Mouse (Mus musculus): ENCODE measurements around the gene Tspan9. TPM values are rescaled to one million over a fixed set of nuclear protein-coding genes. Genes with fewer than 3 reads are reported as not detected.

Tspan9 gene
- total RNA-seq (2021), result 100 to 1,000 TPM; 105 to 126 TPM
- long read RNA-seq, experiment 1, transcript Tspan9-201 (9 exons, 1,405 nt), result major isoform, 12 of 161 reads
- long read RNA-seq, experiment 1, partial matches to known transcripts, result 9 of 161 reads
- long read RNA-seq, experiment 1, other reads (novel, unspliced or antisense), result 140 of 161 reads
- long read RNA-seq, experiment 2, transcript Tspan9-201 (9 exons, 1,405 nt), result major isoform, 7 of 130 reads
- long read RNA-seq, experiment 2, partial matches to known transcripts, result 9 of 130 reads
- long read RNA-seq, experiment 2, other reads (novel, unspliced or antisense), result 114 of 130 reads

DNA sequence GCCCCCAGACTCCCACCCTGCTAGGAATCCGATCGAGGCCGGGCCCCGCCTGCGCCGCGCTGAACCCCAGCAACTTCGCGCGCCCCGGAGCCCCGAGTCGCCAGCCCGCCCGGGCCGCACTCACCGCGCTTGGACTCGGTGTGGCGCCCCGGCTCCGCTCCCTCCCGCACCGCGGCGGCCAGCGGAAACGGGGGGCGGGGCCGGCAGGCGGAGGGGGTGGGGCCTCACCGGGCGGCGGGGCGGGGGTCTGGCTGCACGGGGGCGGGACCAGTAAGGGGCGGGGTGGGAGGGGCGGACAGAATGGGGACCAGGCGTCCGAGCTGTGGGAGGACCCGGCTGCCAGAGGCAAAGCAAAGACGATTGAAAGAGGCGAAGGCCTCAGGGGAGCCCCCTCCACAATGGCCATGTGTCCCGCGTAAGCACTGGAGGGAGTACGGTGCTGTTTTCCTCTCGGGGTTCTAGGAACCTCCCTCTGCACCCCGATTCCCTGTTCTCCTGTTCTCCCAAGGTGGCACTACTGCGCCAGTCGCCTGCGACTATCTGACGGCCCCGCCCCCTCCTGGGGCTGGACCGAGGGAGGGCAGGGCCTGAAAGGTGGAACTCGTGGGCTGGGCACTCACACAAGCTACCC, at the start of gene Tspan9:
Gene Tspan9, minus strand, starts transcription at position 205 of the 631 bp plus-strand sequence.
- peak; percentile 83 to 88 for DNase-seq
- intact Hi-C loops (cut with DNase I), result loop anchor here (2.0 kb wide), 2 partner anchors 41 to 113 kb away; no protein-coding TSS in a partner anchor

GRCm38 (mm10) chr6:128183521-128183920, 40.1 kb upstream of the Tspan9 start:
- intact Hi-C loops (cut with DNase I), result no loop called here
- DNase-seq, result no peak

DNA sequence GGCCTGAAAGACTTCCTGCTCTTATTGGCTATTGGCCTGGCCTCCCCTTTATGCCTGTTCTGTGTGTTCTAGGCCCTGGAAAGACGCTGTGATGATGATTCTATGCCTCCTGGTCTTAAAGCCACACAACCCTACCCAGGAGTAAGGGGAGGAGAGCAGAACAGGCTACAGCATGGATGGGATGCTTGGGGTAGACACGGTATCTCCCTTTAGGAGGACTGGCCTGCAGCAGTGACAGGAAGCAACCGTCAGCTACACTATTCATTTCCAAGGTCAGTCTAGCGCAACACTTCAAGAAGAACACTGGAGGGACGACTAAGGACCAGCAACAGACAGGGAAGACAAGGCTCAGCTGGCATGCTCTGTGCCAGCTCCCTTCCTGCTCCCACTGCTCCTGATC, 37.8 kb upstream of the Tspan9 start:
- intact Hi-C loops (cut with DNase I), result no loop called here
- no peak for DNase-seq

- no peak for DNase-seq
- intact Hi-C loops (cut with DNase I), result no loop called here
Measured at GRCm38 (mm10) chr6:128179651-128180050, 36.3 kb upstream of the Tspan9 start.

DNA sequence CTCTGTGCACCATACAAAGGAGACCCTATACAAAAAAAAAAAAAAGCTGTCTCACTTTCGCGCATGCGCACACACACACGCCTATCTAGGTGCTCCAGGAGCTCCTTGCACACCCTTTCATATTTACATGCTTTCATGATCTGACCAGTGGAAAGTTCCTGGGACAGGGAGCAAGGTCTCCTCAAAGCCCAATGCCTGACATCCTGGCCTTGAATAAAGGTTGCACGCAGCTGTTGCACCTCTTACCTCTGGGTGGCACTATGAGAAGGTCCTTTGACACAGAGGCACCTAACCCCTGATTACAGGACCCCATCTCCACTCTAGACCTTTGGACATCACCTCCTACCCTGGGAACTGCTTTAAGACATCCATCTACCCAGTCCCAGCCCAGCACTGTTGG, 35.9 kb upstream of the Tspan9 start:
- no peak for DNase-seq
- intact Hi-C loops (cut with DNase I), result no loop called here

- intact Hi-C loops (cut with DNase I), result no loop called here
- no peak for DNase-seq
Measured at GRCm38 (mm10) chr6:128178681-128179080, 35.3 kb upstream of the Tspan9 start.

GRCm38 (mm10) chr6:128168785-128169679, 25.6 kb upstream of the Tspan9 start:
- peak in 1 of 2 experiments; percentile 12 for DNase-seq
- intact Hi-C loops (cut with DNase I), result no loop called here

DNA sequence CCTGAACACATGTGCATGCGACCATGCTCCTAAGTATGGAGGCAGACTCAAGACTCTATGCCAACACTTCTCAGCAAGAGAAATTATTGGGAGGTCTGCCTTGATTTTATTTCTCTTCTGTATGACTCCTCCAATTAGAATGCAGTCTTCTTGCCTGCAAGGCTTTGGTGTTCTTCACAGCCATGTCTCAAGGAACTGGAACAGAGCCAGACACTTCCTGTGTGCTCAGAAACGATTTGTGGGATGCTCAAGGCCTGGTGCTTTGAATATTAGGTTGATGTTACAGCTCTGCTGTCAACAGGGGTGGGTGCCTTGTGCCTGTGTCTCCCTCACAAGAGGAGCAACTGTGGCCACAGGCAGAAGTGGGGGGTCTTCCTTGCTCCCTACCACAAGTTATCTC, 22.2 kb upstream of the Tspan9 start:
- intact Hi-C loops (cut with DNase I), result no loop called here
- DNase-seq, result no peak

- intact Hi-C loops (cut with DNase I), result no loop called here
- DNase-seq, result no peak
Measured at GRCm38 (mm10) chr6:128164632-128165031, 21.2 kb upstream of the Tspan9 start.

GRCm38 (mm10) chr6:128159092-128159491, 15.7 kb upstream of the Tspan9 start:
- intact Hi-C loops (cut with DNase I), result no loop called here
- DNase-seq, result no peak

GRCm38 (mm10) chr6:128158031-128158430, 14.6 kb upstream of the Tspan9 start:
- intact Hi-C loops (cut with DNase I), result no loop called here
- DNase-seq, result no peak

GRCm38 (mm10) chr6:128156476-128156875, 13.1 kb upstream of the Tspan9 start:
- intact Hi-C loops (cut with DNase I), result no loop called here
- no peak for DNase-seq

- intact Hi-C loops (cut with DNase I), result no loop called here
- DNase-seq, result no peak
Measured at GRCm38 (mm10) chr6:128155935-128156334, 12.5 kb upstream of the Tspan9 start.

DNA sequence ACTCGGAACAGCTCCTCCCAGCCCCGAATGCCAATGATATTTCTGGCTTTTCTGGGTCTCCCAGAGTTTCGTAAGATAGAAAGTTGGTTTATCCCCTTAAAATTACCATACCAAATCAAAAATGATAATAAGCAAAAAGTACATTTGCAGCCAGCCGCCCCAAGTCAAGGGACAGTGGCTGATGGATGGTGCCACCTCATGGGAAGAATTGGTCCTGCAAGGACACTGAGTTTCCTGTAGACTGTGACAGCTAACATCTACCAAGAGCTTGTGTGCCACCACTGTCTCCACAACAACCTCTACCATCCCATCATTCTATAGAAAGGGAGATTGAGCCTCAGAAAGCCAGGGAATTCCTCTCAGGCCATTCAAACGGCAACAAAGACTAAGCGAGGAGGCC, 2.4 kb upstream of the Tspan9 start:
- intact Hi-C loops (cut with DNase I), result loop anchor here (1.0 to 2.0 kb wide), 4 partner anchors 54 to 175 kb away; no protein-coding TSS in a partner anchor
- DNase-seq, result peak; percentile 65 to 78

DNA sequence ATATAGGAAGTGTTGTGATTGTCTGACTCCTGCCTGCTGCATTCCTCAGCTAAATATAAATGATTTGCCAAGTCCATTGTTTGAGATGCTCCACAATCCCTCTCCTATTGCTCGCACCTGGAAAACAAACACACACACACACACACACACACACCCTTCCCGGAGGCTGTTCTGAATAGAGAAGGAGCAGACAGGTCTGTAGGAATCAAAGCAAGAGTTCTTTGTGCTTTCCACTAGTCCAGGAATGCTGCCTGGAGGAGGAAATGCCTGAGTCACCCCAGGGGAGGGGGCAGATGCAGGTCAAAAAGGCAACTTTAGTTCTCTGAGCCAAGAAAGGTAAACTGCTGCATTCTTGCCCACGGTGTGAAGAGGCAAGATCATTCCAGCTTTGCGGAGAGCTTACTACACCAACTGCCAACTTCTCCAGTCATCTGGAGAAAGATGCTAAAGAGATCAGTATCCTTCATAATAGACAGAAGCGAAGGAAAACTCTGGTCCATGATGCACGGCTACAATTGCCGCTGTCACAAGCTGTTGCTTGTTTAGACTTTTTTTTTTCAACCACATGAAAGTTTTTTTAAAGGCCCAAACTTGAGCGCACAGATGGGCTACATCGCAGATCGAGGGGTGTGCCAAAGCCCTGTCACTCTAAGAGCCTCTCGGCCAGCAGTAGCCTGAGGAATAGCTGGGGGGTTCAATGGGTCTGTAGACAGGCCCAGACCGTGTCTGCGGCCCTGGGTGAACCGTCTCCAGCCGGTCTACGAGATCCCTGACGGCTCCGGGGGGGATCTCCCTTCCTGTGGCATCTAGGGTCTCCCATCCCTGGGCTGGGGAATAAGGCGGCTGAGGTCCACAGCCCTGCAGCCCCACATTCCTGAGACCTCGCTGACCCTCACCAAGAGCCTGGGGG, 770 bp downstream of the Tspan9 start:
- DNase-seq, result peak; percentile 66 to 76
- intact Hi-C loops (cut with DNase I), result loop anchor here (2.0 kb wide), 1 partner anchor 40 kb away; no protein-coding TSS in a partner anchor

DNA sequence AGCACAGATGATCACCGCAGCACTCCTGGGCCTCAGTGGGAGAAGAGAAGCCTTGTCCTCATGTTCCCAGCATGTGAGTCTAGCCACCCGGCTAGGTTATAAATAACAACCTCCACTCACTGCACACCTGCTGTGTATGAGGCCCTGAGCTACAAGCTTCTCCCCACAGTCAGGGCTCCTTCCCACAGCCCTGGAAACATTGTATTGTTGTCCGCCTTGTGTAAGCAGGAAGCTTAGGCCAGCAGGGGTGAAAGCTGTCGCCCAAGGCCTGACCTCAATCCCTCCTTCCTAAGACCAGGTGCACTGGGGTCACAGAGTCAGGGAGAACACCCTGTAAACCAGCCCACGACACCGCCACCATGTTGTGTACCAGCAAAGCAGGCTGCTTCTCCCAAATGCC, 2.7 kb downstream of the Tspan9 start:
- DNase-seq, result no peak
- intact Hi-C loops (cut with DNase I), result loop anchor here (2.0 kb wide), 1 partner anchor 16 kb away; no protein-coding TSS in a partner anchor

GRCm38 (mm10) chr6:128137855-128138254, 5.5 kb downstream of the Tspan9 start:
- no peak for DNase-seq

DNA sequence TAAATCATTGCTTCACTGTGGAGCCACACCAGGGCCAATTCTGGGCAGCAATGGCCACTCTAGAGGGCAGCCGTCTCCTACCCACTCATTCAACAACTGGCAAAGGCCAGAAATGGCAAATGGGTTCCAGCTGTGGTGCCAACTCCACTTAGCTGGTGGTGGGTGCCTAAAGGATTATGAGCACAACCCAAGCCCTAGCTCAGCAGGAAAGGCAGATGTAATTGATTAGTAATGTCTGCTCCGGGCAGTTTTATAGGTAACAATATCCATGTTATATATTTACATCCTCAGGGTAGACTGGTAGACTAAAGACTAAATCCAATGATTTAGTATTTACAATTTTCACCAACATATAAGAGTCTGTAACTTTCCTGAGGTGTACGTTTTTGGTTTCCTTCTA, 6.7 kb downstream of the Tspan9 start:
- no peak for DNase-seq
- intact Hi-C loops (cut with DNase I), result no loop called here

More at GRCm38 (mm10) chr6:128137855-128138254, 5.5 kb downstream of the Tspan9 start:
- intact Hi-C loops (cut with DNase I), result no loop called here

- intact Hi-C loops (cut with DNase I), result no loop called here
- no peak for DNase-seq
Measured at GRCm38 (mm10) chr6:128135459-128135858, 7.9 kb downstream of the Tspan9 start.

DNA sequence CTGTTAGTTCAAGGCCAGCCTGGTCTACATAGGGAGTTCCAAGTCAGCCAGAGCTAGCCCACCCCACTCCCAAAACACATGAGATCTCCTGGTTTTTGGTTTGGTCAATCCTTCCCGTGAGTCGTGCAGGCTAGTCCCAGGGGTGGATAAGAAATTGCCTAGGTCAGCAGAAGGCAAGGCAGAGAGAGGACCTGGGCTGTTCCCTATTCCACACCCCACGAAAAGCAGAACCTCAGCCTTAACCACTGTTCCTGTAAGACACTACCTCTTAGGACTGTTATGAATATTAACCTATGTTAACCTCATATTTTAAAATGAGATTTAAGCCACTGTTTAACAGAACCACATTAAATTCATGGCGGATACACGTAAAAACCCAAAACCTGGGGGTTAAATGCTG, 8.4 kb downstream of the Tspan9 start:
- intact Hi-C loops (cut with DNase I), result no loop called here
- no peak for DNase-seq
